Mouse (Mus musculus): ENCODE measurements at regions not wholly inside any gene's neighbourhood (a gene's known extent, or its start where the extent isn't known, plus 50 kb on each side); places are given as distances from the start of the nearest gene placed in this dataset.

- no peak for TF ChIP-seq FLI1 (IDR thresholded peaks at IDR 0.05; ENCODE audit: low read length)
- TF ChIP-seq GATA1 (IDR thresholded peaks at IDR 0.05; ENCODE audit: borderline replicate concordance, low read length): no peak
Observed at GRCm38 (mm10) chr13:42383099-42383498, 81.8 kb downstream of the Edn1 start.
